Mouse (Mus musculus): ENCODE data around the gene Olfr66. TPM values are rescaled to one million over a fixed set of nuclear protein-coding genes. Genes with fewer than 3 reads are reported as not detected.

The Olfr66 gene
- total RNA-seq, 2 experiments from 2014 or later: not detected

GRCm38 (mm10) chr7:103840268-103840667 is 45.8 kb downstream of the Olfr66 start, which contains the start of gene Hbb-bh2:
Hbb-bh2 (minus strand) TSS chr7:103840520.
- no peak for ATAC-seq (replicated peaks; ENCODE audit: low FRiP score, low TSS enrichment, poor library complexity, severe bottlenecking)

Other genes starting within 250 kb of the Olfr66 start
Only the 30 nearest of the 32 such genes appear.
- not detected in 2 replicates for gene Olfr623, start 222.6 kb downstream of the Olfr66 start, total RNA-seq (2014; fragmentation: Nextera tagmentation)
- not detected in 2 replicates for gene Olfr623, start 222.6 kb downstream of the Olfr66 start, total RNA-seq (2017)
- gene Olfr624, start 215.1 kb downstream of the Olfr66 start, total RNA-seq (2014; fragmentation: Nextera tagmentation): not detected in 2 replicates
- gene Olfr624, start 215.1 kb downstream of the Olfr66 start, total RNA-seq (2017): not detected in 2 replicates
- not detected in 2 replicates for gene Olfr625-ps1, start 203.5 kb downstream of the Olfr66 start, total RNA-seq (2014; fragmentation: Nextera tagmentation)
- not detected in 2 replicates for gene Olfr625-ps1, start 203.5 kb downstream of the Olfr66 start, total RNA-seq (2017)
- gene Olfr243, start 171.6 kb downstream of the Olfr66 start, total RNA-seq (2014; fragmentation: Nextera tagmentation): not detected in 2 replicates
- not detected in 2 replicates for gene Olfr243, start 171.6 kb downstream of the Olfr66 start, total RNA-seq (2017)
- not detected in 2 replicates for gene Olfr628, start 155.9 kb downstream of the Olfr66 start, total RNA-seq (2014; fragmentation: Nextera tagmentation)
- not detected in 2 replicates for gene Olfr628, start 155.9 kb downstream of the Olfr66 start, total RNA-seq (2017)
- not detected in 2 replicates for gene Olfr629, start 141.3 kb downstream of the Olfr66 start, total RNA-seq (2014; fragmentation: Nextera tagmentation)
- gene Olfr629, start 141.3 kb downstream of the Olfr66 start, total RNA-seq (2017): not detected in 2 replicates
- not detected in 2 replicates for gene Olfr630, start 128.9 kb downstream of the Olfr66 start, total RNA-seq (2014; fragmentation: Nextera tagmentation)
- gene Olfr630, start 128.9 kb downstream of the Olfr66 start, total RNA-seq (2017): not detected in 2 replicates
- not detected in 2 replicates for gene Olfr69, start 114.7 kb downstream of the Olfr66 start, total RNA-seq (2014; fragmentation: Nextera tagmentation)
- not detected in 2 replicates for gene Olfr69, start 114.7 kb downstream of the Olfr66 start, total RNA-seq (2017)
- not detected in 2 replicates for gene Olfr68, start 106.6 kb downstream of the Olfr66 start, total RNA-seq (2014; fragmentation: Nextera tagmentation)
- not detected in 2 replicates for gene Olfr68, start 106.6 kb downstream of the Olfr66 start, total RNA-seq (2017)
- not detected in 2 replicates for gene Olfr67, start 94.4 kb downstream of the Olfr66 start, total RNA-seq (2014; fragmentation: Nextera tagmentation)
- gene Olfr67, start 94.4 kb downstream of the Olfr66 start, total RNA-seq (2017): not detected in 2 replicates
- gene Hbb-bt, start 72.3 kb downstream of the Olfr66 start, total RNA-seq (2014; fragmentation: Nextera tagmentation): 118 and 169 TPM in 2 replicates
- gene Hbb-bt, start 72.3 kb downstream of the Olfr66 start, total RNA-seq (2017): 10.7 and 57.4 TPM in 2 replicates
- 149 and 199 TPM in 2 replicates for gene Hbb-bs, start 58.2 kb downstream of the Olfr66 start, total RNA-seq (2014; fragmentation: Nextera tagmentation)
- gene Hbb-bs, start 58.2 kb downstream of the Olfr66 start, total RNA-seq (2017): 20.1 and 148 TPM in 2 replicates
- gene Hbb-bh2, start 45.7 kb downstream of the Olfr66 start, total RNA-seq (2014; fragmentation: Nextera tagmentation): not detected in 2 replicates
- gene Hbb-bh2, start 45.7 kb downstream of the Olfr66 start, total RNA-seq (2017): not detected in 2 replicates
- not detected in 2 replicates for gene Hbb-bh1, start 43.1 kb downstream of the Olfr66 start, total RNA-seq (2014; fragmentation: Nextera tagmentation)
- gene Hbb-bh1, start 43.1 kb downstream of the Olfr66 start, total RNA-seq (2017): not detected in 2 replicates
- not detected in 2 replicates for gene Hbb-y, start 33.0 kb downstream of the Olfr66 start, total RNA-seq (2014; fragmentation: Nextera tagmentation)
- not detected in 2 replicates for gene Hbb-y, start 33.0 kb downstream of the Olfr66 start, total RNA-seq (2017)
- not detected in 2 replicates for gene Olfr64, start 8.2 kb upstream of the Olfr66 start, total RNA-seq (2014; fragmentation: Nextera tagmentation)
- not detected in 2 replicates for gene Olfr64, start 8.2 kb upstream of the Olfr66 start, total RNA-seq (2017)
- not detected in 2 replicates for gene Olfr65, start 17.2 kb upstream of the Olfr66 start, total RNA-seq (2014; fragmentation: Nextera tagmentation)
- gene Olfr65, start 17.2 kb upstream of the Olfr66 start, total RNA-seq (2017): not detected in 2 replicates
- not detected in 2 replicates for gene Olfr631, start 42.6 kb upstream of the Olfr66 start, total RNA-seq (2014; fragmentation: Nextera tagmentation)
- gene Olfr631, start 42.6 kb upstream of the Olfr66 start, total RNA-seq (2017): not detected in 2 replicates
- gene Olfr632, start 48.1 kb upstream of the Olfr66 start, total RNA-seq (2014; fragmentation: Nextera tagmentation): not detected in 2 replicates
- not detected in 2 replicates for gene Olfr632, start 48.1 kb upstream of the Olfr66 start, total RNA-seq (2017)
- not detected in 2 replicates for gene Olfr633, start 58.2 kb upstream of the Olfr66 start, total RNA-seq (2014; fragmentation: Nextera tagmentation)
- not detected in 2 replicates for gene Olfr633, start 58.2 kb upstream of the Olfr66 start, total RNA-seq (2017)
- not detected in 2 replicates for gene Olfr635, start 84.9 kb upstream of the Olfr66 start, total RNA-seq (2014; fragmentation: Nextera tagmentation)
- not detected in 2 replicates for gene Olfr635, start 84.9 kb upstream of the Olfr66 start, total RNA-seq (2017)
- not detected in 2 replicates for gene Olfr638, start 112.5 kb upstream of the Olfr66 start, total RNA-seq (2014; fragmentation: Nextera tagmentation)
- gene Olfr638, start 112.5 kb upstream of the Olfr66 start, total RNA-seq (2017): not detected in 2 replicates
- not detected in 2 replicates for gene Olfr639, start 131.1 kb upstream of the Olfr66 start, total RNA-seq (2014; fragmentation: Nextera tagmentation)
- gene Olfr639, start 131.1 kb upstream of the Olfr66 start, total RNA-seq (2017): not detected in 2 replicates
- not detected in 2 replicates for gene Olfr640, start 139.3 kb upstream of the Olfr66 start, total RNA-seq (2014; fragmentation: Nextera tagmentation)
- not detected in 2 replicates for gene Olfr640, start 139.3 kb upstream of the Olfr66 start, total RNA-seq (2017)
- not detected in 2 replicates for gene Olfr641, start 149.2 kb upstream of the Olfr66 start, total RNA-seq (2014; fragmentation: Nextera tagmentation)
- gene Olfr641, start 149.2 kb upstream of the Olfr66 start, total RNA-seq (2017): not detected in 2 replicates
- not detected in 2 replicates for gene Olfr642, start 166.4 kb upstream of the Olfr66 start, total RNA-seq (2014; fragmentation: Nextera tagmentation)
- gene Olfr642, start 166.4 kb upstream of the Olfr66 start, total RNA-seq (2017): not detected in 2 replicates
- gene 4930516K23Rik, start 175.2 kb upstream of the Olfr66 start, total RNA-seq (2014; fragmentation: Nextera tagmentation): not detected in 2 replicates
- not detected in 2 replicates for gene 4930516K23Rik, start 175.2 kb upstream of the Olfr66 start, total RNA-seq (2017)
- not detected in 2 replicates for gene Olfr644, start 185.6 kb upstream of the Olfr66 start, total RNA-seq (2014; fragmentation: Nextera tagmentation)
- gene Olfr644, start 185.6 kb upstream of the Olfr66 start, total RNA-seq (2017): not detected in 2 replicates
- not detected in 2 replicates for gene Olfr645, start 199.2 kb upstream of the Olfr66 start, total RNA-seq (2014; fragmentation: Nextera tagmentation)
- not detected in 2 replicates for gene Olfr645, start 199.2 kb upstream of the Olfr66 start, total RNA-seq (2017)
- not detected in 2 replicates for gene Olfr646, start 218.6 kb upstream of the Olfr66 start, total RNA-seq (2014; fragmentation: Nextera tagmentation)
- not detected in 2 replicates for gene Olfr646, start 218.6 kb upstream of the Olfr66 start, total RNA-seq (2017)